Mouse (Mus musculus) MEL (cell line): ENCODE data around the gene Kank1. TPM values are rescaled to one million over a fixed set of nuclear protein-coding genes. Genes with fewer than 3 reads are reported as not detected.

Source experiments
- DNase-seq: peaks from one replicate; pipeline ENCODE4 v3.0.0; 2011; ENCODE audit warnings: low read depth, low spot score
- H3K27ac ChIP-seq: 2 replicates; pipeline ENCODE4 v1.5.1; 2012; ENCODE audit warnings: low read depth, mild to moderate bottlenecking, control low read depth, low read length, moderate library complexity; ENCODE audit not compliant: control insufficient read depth
- H3K27me3 ChIP-seq, 2 experiments: fragments of 150-350 bp in 1 of 2; sonication (generic) in 1 of 2; 2 replicates each; pipeline ENCODE4 v1.6.1; 2012; ENCODE audit warnings: low read length in 2 of 2, mild to moderate bottlenecking in 2 of 2, improper control_type of control experiment in 1 of 2, moderate library complexity in 1 of 2; ENCODE audit not compliant: insufficient read depth in 2 of 2, control insufficient read depth in 1 of 2
- H3K36me3 ChIP-seq, 2 experiments: 2 replicates each; pipeline ENCODE4 v1.6.1; 2012 to 2014; ENCODE audit warnings: low read length in 2 of 2, improper control_type of control experiment in 1 of 2, inconsistent platforms in 1 of 2, mild to moderate bottlenecking in 1 of 2; ENCODE audit not compliant: insufficient read depth in 2 of 2, control insufficient read depth in 1 of 2
- H3K4me1 ChIP-seq, 2 experiments: fragments of 150-350 bp in 1 of 2; sonication (generic) in 1 of 2; 2 replicates each; pipeline ENCODE4 v1.6.1; 2012; ENCODE audit warnings: low read length in 2 of 2, improper control_type of control experiment in 1 of 2, mild to moderate bottlenecking in 1 of 2; ENCODE audit not compliant: insufficient read depth in 2 of 2, control insufficient read depth in 1 of 2
- H3K4me3 ChIP-seq, 2 experiments: fragments of 150-350 bp in 1 of 2; sonication (generic) in 1 of 2; 2 replicates each; pipeline ENCODE4 v1.5.1; 2012; ENCODE audit warnings: low read depth in 2 of 2, low read length in 2 of 2, mild to moderate bottlenecking in 2 of 2, moderate library complexity in 2 of 2, control low read depth in 1 of 2, improper control_type of control experiment in 1 of 2; ENCODE audit not compliant: control insufficient read depth in 1 of 2, insufficient read depth in 1 of 2
- H3K79me2 ChIP-seq: 2 replicates; pipeline ENCODE4 v1.6.1; 2012; ENCODE audit warnings: mild to moderate bottlenecking, low read length, moderate library complexity; ENCODE audit not compliant: control insufficient read depth, poor library complexity, insufficient read depth
- H3K9ac ChIP-seq: 2 replicates; pipeline ENCODE4 v1.6.1; 2012; ENCODE audit warnings: low read depth, mild to moderate bottlenecking, control low read depth, low read length, moderate library complexity; ENCODE audit not compliant: control insufficient read depth, poor library complexity, severe bottlenecking
- H3K9me3 ChIP-seq: fragments of 150-350 bp; sonication (generic); replicated peaks from 2 replicates; pipeline ENCODE4 v1.6.1; 2012; ENCODE audit warnings: mild to moderate bottlenecking, low read length, improper control_type of control experiment, moderate library complexity; ENCODE audit not compliant: insufficient read depth
- BHLHE40 ChIP-seq: IDR thresholded peaks from 2 replicates; pipeline ENCODE4 v1.6.1; 2012; ENCODE audit warnings: low read depth, mild to moderate bottlenecking, inconsistent platforms, low read length, improper control_type of control experiment, borderline replicate concordance
- CHD1 ChIP-seq: IDR thresholded peaks from 2 replicates; pipeline ENCODE4 v1.6.1; 2012; ENCODE audit warnings: low read depth, mild to moderate bottlenecking, inconsistent platforms, low read length, improper control_type of control experiment
- E2F4 ChIP-seq: IDR thresholded peaks from 2 replicates; pipeline ENCODE4 v1.6.1; 2011; ENCODE audit warnings: low read depth, low read length, improper control_type of control experiment, borderline replicate concordance
- ELF1 ChIP-seq: IDR thresholded peaks from 2 replicates; pipeline ENCODE4 v1.6.1; 2014; ENCODE audit warnings: low read depth, mild to moderate bottlenecking, inconsistent platforms, low read length, improper control_type of control experiment, moderate library complexity
- GABPA ChIP-seq: IDR thresholded peaks from 2 replicates; pipeline ENCODE4 v1.6.1; 2012; ENCODE audit warnings: low read depth, mild to moderate bottlenecking, inconsistent platforms, low read length, improper control_type of control experiment, moderate library complexity
- JUND ChIP-seq: IDR thresholded peaks from 2 replicates; pipeline ENCODE4 v1.6.1; 2011; ENCODE audit warnings: low read depth, mild to moderate bottlenecking, improper control_type of control experiment, low read length
- KAT2A ChIP-seq: conservative IDR thresholded peaks from 2 replicates; pipeline ENCODE4 v1.6.1; 2012; ENCODE audit warnings: low read depth, low read length, improper control_type of control experiment, inconsistent platforms
- MAFK ChIP-seq: IDR thresholded peaks from 2 replicates; pipeline ENCODE4 v1.6.1; 2011; ENCODE audit warnings: low read depth, mild to moderate bottlenecking, low read length, improper control_type of control experiment, borderline replicate concordance
- MYB ChIP-seq: IDR thresholded peaks from 2 replicates; pipeline ENCODE4 v1.6.1; 2011; ENCODE audit warnings: mild to moderate bottlenecking, low read depth, low read length, improper control_type of control experiment
- MYC ChIP-seq: IDR thresholded peaks from 2 replicates; pipeline ENCODE4 v1.6.1; 2011; ENCODE audit warnings: low read depth, mild to moderate bottlenecking, low read length, improper control_type of control experiment, moderate library complexity
- RAD21 ChIP-seq: IDR thresholded peaks from 2 replicates; pipeline ENCODE4 v1.6.1; 2011; ENCODE audit warnings: mild to moderate bottlenecking, low read depth, low read length, improper control_type of control experiment
- SIN3A ChIP-seq: IDR thresholded peaks from 2 replicates; pipeline ENCODE4 v1.6.1; 2012; ENCODE audit warnings: low read length, improper control_type of control experiment, inconsistent platforms
- SMC3 ChIP-seq: IDR thresholded peaks from 2 replicates; pipeline ENCODE4 v1.6.1; 2011; ENCODE audit warnings: low read depth, low read length, improper control_type of control experiment
- TBP ChIP-seq: IDR thresholded peaks from 2 replicates; pipeline ENCODE4 v1.8.0; 2011; ENCODE audit warnings: low read depth, low read length, improper control_type of control experiment
- TCF12 ChIP-seq: IDR thresholded peaks from 2 replicates; pipeline ENCODE4 v1.6.1; 2014; ENCODE audit warnings: low read depth, mild to moderate bottlenecking, inconsistent platforms, low read length, improper control_type of control experiment, moderate library complexity
- UBTF ChIP-seq: IDR thresholded peaks from 2 replicates; pipeline ENCODE4 v1.6.1; 2012; ENCODE audit warnings: low read depth, mild to moderate bottlenecking, inconsistent platforms, low read length, improper control_type of control experiment, moderate library complexity, borderline replicate concordance; ENCODE audit not compliant: insufficient read depth
- ZMIZ1 ChIP-seq: IDR thresholded peaks from 2 replicates; pipeline ENCODE4 v1.6.1; 2012; ENCODE audit warnings: low read depth, mild to moderate bottlenecking, inconsistent platforms, low read length, improper control_type of control experiment, moderate library complexity
- ZNF384 ChIP-seq: IDR thresholded peaks from 2 replicates; pipeline ENCODE4 v1.6.1; 2012; ENCODE audit warnings: low read depth, mild to moderate bottlenecking, inconsistent platforms, low read length, improper control_type of control experiment
- polyA plus RNA-seq, 2 experiments: library from polyadenylated mRNA; stranded (reverse) in 1 of 2; unstranded in 1 of 2; fragments of >175 nt in 1 of 2; fragments of >200 nt in 1 of 2; gene quantifications; 2 replicates each; pipeline versions ENCODE4 v1.2.1 to v1.2.4; 2012; ENCODE audit warnings: low replicate concordance in 2 of 2, low read depth in 1 of 2; ENCODE audit not compliant: insufficient read length in 2 of 2, insufficient read depth in 1 of 2, missing spikeins in 1 of 2
- total RNA-seq: library from RNA; depleted of rRNA; stranded (reverse); fragments of 300-350 nt; gene quantifications from 2 replicates; pipeline ENCODE4 v1.2.3, GENCODE M21; 2012

Gene Kank1
- total and polyA plus RNA-seq, 3 experiments, result not detected

GRCm38 (mm10) chr19:25438246-25438645 is 201.5 kb downstream of the Kank1 start:
- H3K9ac ChIP-seq, result no peak overlapping the region
- no peaks in the 10 kb centered on the region for H3K9me3 ChIP-seq
- no peak overlapping the region for H3K27ac ChIP-seq
- H3K79me2 ChIP-seq, result no peaks in the 10 kb centered on the region
- H3K4me3 ChIP-seq, result no peak overlapping the region
- no peak for TF ChIP-seq ZNF384
- TF ChIP-seq MAFK, result no peak
- TF ChIP-seq KAT2A, result no peak
- no peak for TF ChIP-seq RAD21
- no peak for TF ChIP-seq SIN3A
- no peak for TF ChIP-seq MYB
- TF ChIP-seq MYC, result no peak
- no peak for TF ChIP-seq E2F4
- no peak for TF ChIP-seq ZMIZ1
- TF ChIP-seq TCF12, result no peak
- no peak for TF ChIP-seq JUND
- TF ChIP-seq UBTF, result no peak
- TF ChIP-seq ELF1, result no peak
- TF ChIP-seq SMC3, result no peak
- TF ChIP-seq, all 39 proteins: peak for 0
- no peaks in the 10 kb centered on the region for H3K27me3 ChIP-seq
- DNase-seq, result no peak
- H3K36me3 ChIP-seq, result no peaks in the 10 kb centered on the region
- H3K4me1 ChIP-seq, result no peaks in the 10 kb centered on the region

DNA sequence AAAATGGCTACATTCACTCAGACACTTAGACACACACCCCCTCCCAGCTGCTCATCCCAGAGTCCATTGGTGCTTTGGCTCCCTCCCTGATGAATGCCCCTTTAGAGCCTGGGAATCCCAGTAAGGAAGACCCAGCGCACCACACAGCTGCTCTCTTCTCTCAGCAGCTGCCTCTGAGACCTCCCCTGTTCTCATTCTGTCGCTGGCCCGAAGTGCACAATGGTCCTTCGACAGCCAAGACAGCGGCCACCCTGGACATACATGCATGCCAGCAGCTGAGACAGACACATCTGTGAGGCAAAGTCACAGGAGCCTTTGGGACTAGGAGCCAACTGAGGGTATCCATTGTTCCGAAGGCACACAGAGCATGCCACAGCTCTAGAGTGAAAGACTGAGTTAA is 203.0 kb downstream of the Kank1 start:
- DNase-seq, result no peak
- Histone ChIP-seq H3K36me3 (no peaks in the 10 kb centered on the region), H3K9ac (no peak overlapping the region), H3K27me3 (no peaks in the 10 kb centered on the region), H3K4me3 (no peak overlapping the region)
- no peak for TF ChIP-seq MYC
- no peak for TF ChIP-seq CHD1
- no peak for TF ChIP-seq ZMIZ1
- TF ChIP-seq BHLHE40, result no peak
- no peak for TF ChIP-seq GABPA
- no peak for TF ChIP-seq TBP
- TF ChIP-seq, all 39 proteins: peak for 0
- Histone ChIP-seq H3K79me2 (no peaks in the 10 kb centered on the region), H3K27ac (no peak overlapping the region), H3K9me3 (no peaks in the 10 kb centered on the region), H3K4me1 (no peaks in the 10 kb centered on the region)
